Mouse (Mus musculus) cerebellum, adult 2 months (tissue): Measurements from ENCODE around the gene Mfsd7a. TPM values are rescaled to one million over a fixed set of nuclear protein-coding genes. Genes with fewer than 3 reads are reported as not detected.
"Not testable (repeated sequence)": the region's sequence is repeated elsewhere in the genome, so short reads cannot be mapped to it uniquely, and the experiment has no call there.

Experiments used
- DNase-seq, 2 experiments: peaks; one replicate each; pipeline ENCODE4 v3.0.0; 2021
- H3K27ac ChIP-seq: fragments of 200-500 bp; 2 replicates; pipeline ENCODE4 v1.5.1; 2012; ENCODE audit warnings: low read length, control low read depth, inconsistent platforms; ENCODE audit not compliant: insufficient read depth
- H3K27me3 ChIP-seq: fragments of 200-500 bp; 2 replicates; pipeline ENCODE4 v1.6.1; 2012; ENCODE audit warnings: inconsistent platforms, mild to moderate bottlenecking, low read length, moderate library complexity; ENCODE audit not compliant: control insufficient read depth, insufficient read depth
- H3K4me1 ChIP-seq: fragments of 200-500 bp; 2 replicates; pipeline ENCODE4 v1.6.1; 2011; ENCODE audit warnings: low read length; ENCODE audit not compliant: control insufficient read depth, insufficient read depth
- H3K4me3 ChIP-seq: fragments of 200-500 bp; replicated peaks from 2 replicates; pipeline ENCODE3; 2011; ENCODE audit warnings: mild to moderate bottlenecking, low read depth, low read length, control low read depth; ENCODE audit not compliant: insufficient read depth
- CTCF ChIP-seq: fragments of 200-500 bp; IDR thresholded peaks from 2 replicates; pipeline ENCODE4 v1.5.1; 2011; ENCODE audit warnings: low read depth, mild to moderate bottlenecking, control low read depth, low read length, moderate library complexity, borderline replicate concordance; ENCODE audit not compliant: insufficient read depth
- POLR2A ChIP-seq: fragments of 200-500 bp; IDR thresholded peaks from 2 replicates; pipeline ENCODE4 v1.6.1; 2011; ENCODE audit warnings: low read length, control low read depth, borderline replicate concordance; ENCODE audit not compliant: insufficient read depth
- WGBS: fragments of 180-500 bp; shearing (Covaris S2); methylation state at CpG from one replicate; pipeline ENCODE4 v1.1.7; 2018; 5-methylcytosine and 5-hydroxymethylcytosine counted together
- polyA plus RNA-seq: library from polyadenylated mRNA; depleted of rRNA; stranded (reverse); fragments of >200 nt; gene quantifications from 2 replicates; pipeline ENCODE4 v1.2.3, GENCODE M21; 2012; rRNA removed

The Mfsd7a gene
- 1.4 TPM in 2 replicates for polyA plus RNA-seq

- H3K4me1 ChIP-seq = 0 out of 2 replicates have a peak, but pooled peaks cover 3% of the 10 kb centered on the region
- H3K4me3 ChIP-seq = no peak within 1 kb of the TSS
- 27% methylated on average over 24 of the region's 24 CpGs for WGBS
- TF ChIP-seq POLR2A = no peak
- no peaks in the 10 kb centered on the region for H3K27me3 ChIP-seq
- no peak for DNase-seq
- no peak within 1 kb of the TSS for H3K27ac ChIP-seq
Observed at GRCm38 (mm10) chr5:108448785-108449668, at the start of gene Mfsd7a. Mfsd7a (minus strand) TSS chr5:108448891.

- not testable (repeated sequence) for H3K27ac ChIP-seq, H3K4me1 ChIP-seq, DNase-seq, H3K4me3 ChIP-seq, H3K27me3 ChIP-seq
- WGBS = 98% methylated on average over 5 of the region's 5 CpGs
Observed at GRCm38 (mm10) chr5:108486148-108486547, 37.5 kb upstream of the Mfsd7a start.

- H3K27me3 ChIP-seq = no peaks in the 10 kb centered on the region
- H3K4me3 ChIP-seq = no peak overlapping the region
- TF ChIP-seq POLR2A (no peak), CTCF (peak; percentile 76)
- no peak overlapping the region for H3K27ac ChIP-seq
- peak; percentile 42 to 49 for DNase-seq
- no peaks in the 10 kb centered on the region; the same call in 1 of the 2 replicates for H3K4me1 ChIP-seq
- WGBS = 80% methylated on average over 2 of the region's 2 CpGs
Observed at GRCm38 (mm10) chr5:108485239-108485638, 36.5 kb upstream of the Mfsd7a start.

DNA sequence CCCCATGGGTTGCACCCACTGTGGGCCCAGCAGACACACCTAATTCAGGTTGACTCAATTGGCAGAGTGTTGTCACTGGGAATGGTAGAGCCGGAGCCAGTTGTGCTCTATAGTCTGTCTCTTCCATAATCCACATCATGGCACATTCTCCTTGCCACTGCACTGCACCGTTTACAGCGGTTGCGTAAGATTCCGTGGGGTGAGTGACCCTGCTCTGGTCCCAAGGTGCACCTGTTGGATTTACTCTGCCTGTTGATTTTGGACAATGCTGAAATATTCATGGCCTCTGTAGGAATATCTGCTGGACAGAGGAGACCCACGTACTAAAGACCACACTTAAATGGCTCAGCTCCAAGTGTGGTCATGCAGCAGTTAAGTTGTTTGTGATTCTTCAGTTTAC is 34.3 kb upstream of the Mfsd7a start:
- H3K4me3 ChIP-seq = no peak overlapping the region
- no peak for DNase-seq
- WGBS = 90% methylated on average over 6 of the region's 6 CpGs
- no peak overlapping the region for H3K27ac ChIP-seq
- H3K27me3 ChIP-seq = no peaks in the 10 kb centered on the region
- no peak for TF ChIP-seq POLR2A
- no peak for TF ChIP-seq CTCF
- H3K4me1 ChIP-seq = no peaks in the 10 kb centered on the region; the same call in 1 of the 2 replicates

- TF ChIP-seq POLR2A = no peak
- TF ChIP-seq CTCF = no peak
- DNase-seq = no peak
- H3K4me3 ChIP-seq = no peak overlapping the region
- no peak overlapping the region for H3K27ac ChIP-seq
- 76% methylated on average over 3 of the region's 3 CpGs for WGBS
- no peaks in the 10 kb centered on the region for H3K4me1 ChIP-seq
- H3K27me3 ChIP-seq = no peaks in the 10 kb centered on the region
Observed at GRCm38 (mm10) chr5:108475977-108476376, 27.3 kb upstream of the Mfsd7a start.

DNA sequence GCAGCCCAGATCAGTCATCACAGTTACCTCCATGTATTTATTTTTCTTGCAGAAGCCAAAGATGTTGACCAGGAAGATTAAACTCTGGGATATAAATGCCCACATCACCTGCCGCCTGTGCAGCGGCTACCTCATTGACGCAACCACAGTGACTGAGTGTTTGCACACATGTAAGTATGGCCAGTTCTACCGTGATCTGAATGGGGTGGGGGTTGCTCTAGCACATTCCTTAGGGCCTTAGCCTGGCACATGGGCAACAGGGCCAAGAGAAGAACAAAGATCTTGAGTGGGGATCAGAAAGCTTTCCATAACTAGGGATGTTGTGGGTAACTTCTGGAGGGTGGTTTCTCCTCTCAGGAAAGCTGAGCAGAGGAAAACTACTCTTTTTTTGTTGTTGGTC is 25.0 kb upstream of the Mfsd7a start:
- Histone ChIP-seq H3K4me1 (no peaks in the 10 kb centered on the region; the same call in 1 of the 2 replicates), H3K4me3 (no peak overlapping the region), H3K27me3 (no peaks in the 10 kb centered on the region), H3K27ac (no peak overlapping the region)
- DNase-seq = no peak
- no peak for TF ChIP-seq CTCF
- no peak for TF ChIP-seq POLR2A
- 84% methylated on average over 4 of the region's 4 CpGs for WGBS

- Histone ChIP-seq H3K4me1 (peaks cover 3% of the 10 kb centered on the region; the same call in 1 of the 2 replicates), H3K27me3 (no peaks in the 10 kb centered on the region), H3K27ac (no peak overlapping the region), H3K4me3 (no peak overlapping the region)
- DNase-seq = no peak
- 47% methylated on average over 7 of the region's 7 CpGs for WGBS
- TF ChIP-seq POLR2A (no peak), CTCF (no peak)
Observed at GRCm38 (mm10) chr5:108469617-108470016, 20.9 kb upstream of the Mfsd7a start.

DNA sequence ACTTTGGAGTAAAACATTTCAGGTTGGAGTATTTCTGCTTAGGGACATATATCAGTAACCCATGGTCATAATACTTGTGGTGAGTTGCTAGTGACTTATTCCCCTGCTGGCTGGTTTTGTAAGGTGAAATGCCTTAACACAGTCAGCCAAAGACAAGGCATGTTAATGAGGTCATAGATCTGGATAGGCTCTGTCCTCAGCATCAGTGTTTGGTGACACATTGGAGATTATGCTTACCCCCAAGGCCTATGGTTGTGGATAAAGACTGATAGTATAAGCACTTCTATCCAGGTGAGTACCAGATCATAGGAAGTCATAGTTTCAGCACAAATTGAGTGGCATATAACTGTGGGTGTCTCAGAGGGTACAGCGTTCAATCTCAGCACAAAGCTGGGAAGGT is 18.0 kb upstream of the Mfsd7a start:
- no peak overlapping the region for H3K27ac ChIP-seq
- no peak overlapping the region for H3K4me3 ChIP-seq
- peaks cover 8% of the 10 kb centered on the region for H3K4me1 ChIP-seq
- no peaks in the 10 kb centered on the region for H3K27me3 ChIP-seq
- TF ChIP-seq POLR2A = no peak
- TF ChIP-seq CTCF = no peak
- no peak for DNase-seq
- WGBS = 31% methylated on average over 1 of the region's 1 CpGs
